Mouse (Mus musculus) C2C12 (cell line): ENCODE measurements around the gene Acly. TPM values are rescaled to one million over a fixed set of nuclear protein-coding genes. Genes with fewer than 3 reads are reported as not detected.

Source experiments
- H3K27me3 ChIP-seq: one replicate; pipeline ENCODE4 v1.6.1; 2011; ENCODE audit not compliant: control insufficient read depth, insufficient read depth, insufficient read length
- H3K36me3 ChIP-seq: one replicate; pipeline ENCODE4 v1.6.1; 2011; ENCODE audit not compliant: control insufficient read depth, insufficient read depth
- H3K4me3 ChIP-seq: one replicate; pipeline ENCODE4 v1.5.1; 2011; ENCODE audit warnings: mild to moderate bottlenecking, control low read depth; ENCODE audit not compliant: poor library complexity, insufficient read depth, severe bottlenecking
- H3K79me2 ChIP-seq: one replicate; pipeline ENCODE4 v1.6.1; 2011; ENCODE audit not compliant: control insufficient read depth, insufficient read depth
- H3K79me3 ChIP-seq: one replicate; pipeline ENCODE4 v1.6.1; 2011; ENCODE audit warnings: low read depth, control low read depth
- H3ac ChIP-seq: one replicate; pipeline ENCODE3; 2011; ENCODE audit warnings: low read depth; ENCODE audit not compliant: control insufficient read depth, insufficient read length
- CEBPB ChIP-seq: IDR thresholded peaks from one replicate; pipeline ENCODE4 v1.6.1; 2011; ENCODE audit warnings: low read depth, mild to moderate bottlenecking, control low read depth, moderate library complexity
- CTCF ChIP-seq: IDR thresholded peaks from one replicate; pipeline ENCODE4 v1.5.1; 2011; ENCODE audit not compliant: control insufficient read depth, insufficient read depth, insufficient read length
- FOSL1 ChIP-seq: IDR thresholded peaks from one replicate; pipeline ENCODE4 v1.8.0; 2011; ENCODE audit warnings: mild to moderate bottlenecking, low read length; ENCODE audit not compliant: poor library complexity, insufficient read depth, severe bottlenecking
- MAX ChIP-seq: IDR thresholded peaks from one replicate; pipeline ENCODE4 v1.6.1; 2011; ENCODE audit warnings: mild to moderate bottlenecking, control low read depth
- MYOD1 ChIP-seq: IDR thresholded peaks from one replicate; pipeline ENCODE4 v1.6.1; 2011; ENCODE audit warnings: low read depth; ENCODE audit not compliant: control insufficient read depth, insufficient read length
- MYOG ChIP-seq: IDR thresholded peaks from one replicate; pipeline ENCODE4 v1.6.1; 2011; ENCODE audit not compliant: control insufficient read depth, insufficient read length; ENCODE audit errors: extremely low read depth
- USF1 ChIP-seq: IDR thresholded peaks from one replicate; pipeline ENCODE4 v1.6.1; 2011; ENCODE audit warnings: low read depth, mild to moderate bottlenecking, control low read depth, moderate library complexity
- polyA plus RNA-seq: library from polyadenylated mRNA; unstranded; fragments of >200 nt; fragmentation: generic; extraction: Trizol; gene quantifications from one replicate; pipeline ENCODE4 v1.2.1, GENCODE M21; 2012; ENCODE audit warnings: missing spikeins

The Acly gene
- polyA plus RNA-seq, 1 experiment: 86.6 TPM

DNA sequence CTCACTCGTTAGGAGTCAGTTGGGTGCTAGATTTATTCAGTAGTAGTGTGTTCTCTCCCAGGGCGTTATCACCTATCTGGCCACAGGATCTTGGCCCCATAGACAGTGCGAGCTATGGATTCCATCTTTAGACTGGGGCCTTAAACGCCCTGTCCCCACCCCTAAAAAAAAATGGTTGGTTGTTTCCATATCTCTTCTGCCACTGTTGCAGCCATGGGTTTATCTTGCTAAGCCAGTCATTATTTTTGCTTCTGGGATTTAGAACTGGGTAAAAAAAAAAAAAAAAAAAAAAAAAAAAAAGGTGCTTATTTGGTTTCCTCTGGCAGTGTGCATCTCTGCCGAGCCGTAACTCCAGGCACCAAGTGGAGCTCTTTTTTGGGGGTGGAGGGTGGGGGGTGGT, 36.9 kb upstream of the Acly start:
- Histone ChIP-seq H3ac (no peak overlapping the region), H3K4me3 (no peak overlapping the region), H3K79me2 (no peaks in the 10 kb centered on the region), H3K36me3 (no peaks in the 10 kb centered on the region), H3K79me3 (no peaks in the 10 kb centered on the region), H3K27me3 (no peaks in the 10 kb centered on the region)
- no peak for TF ChIP-seq CTCF
- no peak for TF ChIP-seq CEBPB
- no peak for TF ChIP-seq MYOG
- no peak for TF ChIP-seq FOSL1
- no peak for TF ChIP-seq MYOD1
- TF ChIP-seq USF1: no peak
- TF ChIP-seq MAX: no peak

DNA sequence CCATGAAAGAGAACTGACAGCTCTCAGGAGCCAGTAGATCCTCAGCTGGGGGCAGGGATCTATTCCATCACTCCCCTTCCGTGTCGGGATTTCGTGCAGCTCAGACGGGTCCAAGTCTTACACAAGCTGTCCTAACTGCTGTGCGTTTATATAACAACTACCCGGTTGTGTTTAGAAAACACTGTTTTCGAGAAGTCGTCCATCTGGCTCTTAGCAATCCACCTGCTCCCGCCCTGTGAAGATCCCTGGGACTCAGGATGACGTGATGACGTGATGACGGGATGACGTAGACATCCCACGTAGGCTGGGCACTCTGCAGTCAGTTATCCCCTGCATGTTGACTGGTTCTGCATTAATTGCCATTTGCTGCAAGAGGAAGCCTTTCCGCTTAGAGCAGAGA, 36.5 kb upstream of the Acly start:
- no peak overlapping the region for H3ac ChIP-seq
- H3K79me2 ChIP-seq: no peaks in the 10 kb centered on the region
- TF ChIP-seq MAX (no peak), MYOG (no peak), MYOD1 (no peak), USF1 (no peak), CEBPB (no peak), CTCF (no peak), FOSL1 (no peak)
- H3K79me3 ChIP-seq: no peaks in the 10 kb centered on the region
- H3K4me3 ChIP-seq: no peak overlapping the region
- H3K36me3 ChIP-seq: no peaks in the 10 kb centered on the region
- H3K27me3 ChIP-seq: peaks cover 3% of the 10 kb centered on the region

GRCm38 (mm10) chr11:100561748-100562147, 33.9 kb upstream of the Acly start:
- H3K4me3 ChIP-seq: no peak overlapping the region
- TF ChIP-seq USF1 (no peak), CEBPB (no peak), CTCF (no peak), MYOG (no peak), FOSL1 (no peak), MYOD1 (no peak), MAX (no peak)
- H3K79me2 ChIP-seq: no peaks in the 10 kb centered on the region
- no peaks in the 10 kb centered on the region for H3K36me3 ChIP-seq
- H3ac ChIP-seq: no peak overlapping the region
- H3K27me3 ChIP-seq: peaks cover 7% of the 10 kb centered on the region
- no peaks in the 10 kb centered on the region for H3K79me3 ChIP-seq

GRCm38 (mm10) chr11:100559476-100559875, 31.7 kb upstream of the Acly start:
- H3K79me2 ChIP-seq: no peaks in the 10 kb centered on the region
- H3K79me3 ChIP-seq: no peaks in the 10 kb centered on the region
- no peaks in the 10 kb centered on the region for H3K36me3 ChIP-seq
- H3ac ChIP-seq: no peak overlapping the region
- H3K27me3 ChIP-seq: peaks cover 7% of the 10 kb centered on the region
- H3K4me3 ChIP-seq: no peak overlapping the region
- TF ChIP-seq MAX: no peak
- no peak for TF ChIP-seq USF1
- TF ChIP-seq MYOD1: no peak

DNA sequence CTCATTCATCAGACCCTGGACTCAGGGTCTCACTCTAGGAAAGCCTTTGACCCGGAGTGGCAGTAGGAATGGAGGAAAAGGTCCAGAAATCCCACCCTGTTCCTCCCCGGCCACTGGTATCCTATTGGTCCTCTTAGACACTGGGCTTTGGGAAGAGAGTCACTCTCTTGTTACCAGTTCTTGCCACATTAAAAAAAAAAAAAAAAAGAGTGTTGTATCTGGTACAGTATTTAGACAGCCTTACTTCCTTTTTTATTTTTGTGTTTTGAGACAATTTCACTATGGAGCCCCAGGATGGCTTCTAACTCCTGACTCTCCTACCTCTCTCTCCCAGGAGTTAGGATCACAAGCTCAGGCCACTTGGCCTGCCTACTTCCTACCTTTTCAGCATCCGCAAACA, 29.8 kb upstream of the Acly start:
- Histone ChIP-seq H3K79me3 (no peaks in the 10 kb centered on the region), H3K36me3 (no peaks in the 10 kb centered on the region), H3K27me3 (peaks cover 7% of the 10 kb centered on the region), H3K79me2 (no peaks in the 10 kb centered on the region), H3K4me3 (no peak overlapping the region), H3ac (no peak overlapping the region)
- TF ChIP-seq CEBPB (no peak), FOSL1 (no peak), MYOG (no peak), MAX (no peak), MYOD1 (no peak), CTCF (no peak), USF1 (no peak)

DNA sequence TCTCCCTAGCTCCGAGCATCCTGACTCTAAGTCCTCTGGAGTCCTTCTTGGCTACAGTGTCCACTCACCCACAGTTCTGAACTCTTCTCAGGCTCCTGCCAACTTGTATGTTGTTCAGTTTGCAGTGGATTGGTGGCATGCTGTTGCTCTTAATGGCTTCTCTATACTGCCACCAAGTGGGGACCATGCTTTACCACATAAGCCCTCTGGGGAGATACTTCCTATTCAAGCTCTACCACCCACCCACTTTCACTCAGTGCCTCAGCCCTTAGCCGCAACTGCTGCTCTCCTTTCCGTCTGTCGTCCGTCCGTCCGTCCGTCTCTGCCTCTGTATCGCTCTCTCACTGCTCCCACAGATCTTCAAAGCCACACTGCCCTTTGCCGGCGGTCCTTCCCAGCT, 27.8 kb upstream of the Acly start:
- no peak overlapping the region for H3K4me3 ChIP-seq
- no peaks in the 10 kb centered on the region for H3K79me2 ChIP-seq
- peak overlapping the region; percentile 54 for H3ac ChIP-seq

More for the DNA sequence above, 27.8 kb upstream of the Acly start:
- Histone ChIP-seq H3K36me3 (no peaks in the 10 kb centered on the region), H3K79me3 (no peaks in the 10 kb centered on the region), H3K27me3 (peaks cover 12% of the 10 kb centered on the region)
- TF ChIP-seq MYOD1 (no peak), MAX (no peak), USF1 (no peak), CEBPB (no peak), CTCF (peak; percentile 37)
